Mouse (Mus musculus) kidney, postnatal 10 days (tissue): ENCODE results near the gene Afmid.

ENCODE experiments used
- DNase-seq: peaks from one replicate; pipeline ENCODE4 v3.0.0; 2021; ENCODE audit warnings: mixed read lengths

The Afmid gene

GRCm38 (mm10) chr11:117796954-117797353 is 28.8 kb upstream of the Afmid start:
- no peak for DNase-seq

- no peak for DNase-seq
These were observed 28.1 kb upstream of the Afmid start, which contains the start of gene 6030468B19Rik for GRCm38 (mm10) chr11:117797511-117798159. Gene 6030468B19Rik (plus strand): TSS chr11:117797660.

- DNase-seq, result no peak
These were observed 27.6 kb upstream of the Afmid start for GRCm38 (mm10) chr11:117798160-117798541.

- DNase-seq, result no peak
These were observed 26.6 kb upstream of the Afmid start for GRCm38 (mm10) chr11:117799174-117799573.

GRCm38 (mm10) chr11:117800038-117800437 is 25.7 kb upstream of the Afmid start:
- no peak for DNase-seq

GRCm38 (mm10) chr11:117801650-117802049 is 24.1 kb upstream of the Afmid start:
- no peak for DNase-seq

- no peak for DNase-seq
These were observed 22.5 kb upstream of the Afmid start for GRCm38 (mm10) chr11:117803166-117803688.

- no peak for DNase-seq
These were observed 18.9 kb upstream of the Afmid start for GRCm38 (mm10) chr11:117806781-117807180.

- peak; percentile 88 for DNase-seq
These were observed 16.1 kb upstream of the Afmid start, which contains the start of the genes Gm20708 and Syngr2 for GRCm38 (mm10) chr11:117809407-117810311. Gene Gm20708 (plus strand): TSS chr11:117809668. Gene Syngr2 (plus strand): TSS chr11:117809668.

- peak; percentile 95 for DNase-seq
These were observed 15.2 kb upstream of the Afmid start for GRCm38 (mm10) chr11:117810401-117811046.

- DNase-seq, result no peak
These were observed 11.9 kb upstream of the Afmid start for GRCm38 (mm10) chr11:117813867-117814266.

GRCm38 (mm10) chr11:117814704-117815366 is 10.9 kb upstream of the Afmid start:
- DNase-seq, result no peak

- DNase-seq, result peak; percentile 34
These were observed 9.9 kb upstream of the Afmid start for GRCm38 (mm10) chr11:117815850-117816249.

- DNase-seq, result no peak
These were observed 9.2 kb upstream of the Afmid start for GRCm38 (mm10) chr11:117816389-117816996.

- no peak for DNase-seq
These were observed 6.6 kb upstream of the Afmid start for GRCm38 (mm10) chr11:117819095-117819494.

GRCm38 (mm10) chr11:117820173-117820572 is 5.6 kb upstream of the Afmid start:
- DNase-seq, result no peak

GRCm38 (mm10) chr11:117821868-117822267 is 3.9 kb upstream of the Afmid start:
- DNase-seq, result no peak

GRCm38 (mm10) chr11:117822728-117823241 is 2.9 kb upstream of the Afmid start:
- DNase-seq, result peak; percentile 70

GRCm38 (mm10) chr11:117823411-117823810 is 2.3 kb upstream of the Afmid start:
- no peak for DNase-seq

GRCm38 (mm10) chr11:117824060-117824969 is 1.4 kb upstream of the Afmid start:
- DNase-seq, result peak; percentile 89

- DNase-seq, result no peak
These were observed 440 bp downstream of the Afmid start for GRCm38 (mm10) chr11:117826164-117826563.
